Mouse (Mus musculus): Measurements from ENCODE around the gene Med19. TPM values are rescaled to one million over a fixed set of nuclear protein-coding genes. Genes with fewer than 3 reads are reported as not detected.

Med19 gene
- polyA plus RNA-seq (2012; fragmentation: generic; extraction: Trizol), result 10 to 100 TPM in 1 of 2 experiments, 1 to 10 TPM in 1; 9.8 to 18.9 TPM

DNA sequence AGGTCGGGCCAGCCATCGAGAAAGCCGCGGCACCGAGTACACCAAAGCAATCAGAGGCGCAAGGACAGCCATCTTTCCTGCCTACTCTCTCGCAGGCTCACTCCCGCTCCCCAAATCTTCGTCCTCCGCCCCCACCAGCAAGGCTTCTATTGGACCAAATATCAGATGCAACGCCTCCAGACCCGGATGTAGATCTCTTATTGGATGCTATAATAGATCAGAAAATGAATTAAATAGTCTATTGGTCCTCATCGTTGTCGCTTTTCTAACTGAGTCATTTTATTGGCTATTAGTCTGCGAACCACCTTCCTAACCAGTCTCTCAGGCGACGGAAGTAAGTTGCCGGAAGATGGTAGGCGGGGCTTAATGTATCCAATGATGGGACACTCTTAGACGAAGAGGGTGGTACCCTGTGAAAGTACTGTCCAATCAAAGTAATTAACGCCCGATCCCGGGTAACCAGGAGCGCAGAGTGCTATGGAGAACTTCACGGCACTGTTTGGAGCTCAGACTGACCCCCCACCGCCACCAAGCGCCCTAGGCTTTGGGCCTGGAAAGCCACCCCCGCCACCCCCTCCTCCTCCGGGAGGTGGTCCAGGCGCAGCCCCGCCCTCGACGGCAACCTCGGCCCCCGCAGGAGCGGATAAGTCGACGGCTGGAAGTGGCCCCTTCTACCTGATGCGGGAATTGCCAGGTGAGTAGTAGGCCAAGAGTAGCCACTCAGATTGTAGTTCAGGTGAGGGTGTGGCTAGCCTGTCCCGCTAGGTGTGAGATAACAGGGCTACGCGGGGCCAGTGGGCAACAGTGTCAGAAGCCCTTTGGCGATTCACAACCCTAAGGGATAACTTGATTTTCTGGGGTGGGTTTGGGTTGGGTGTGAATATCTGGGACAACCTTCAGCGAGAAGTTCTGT, at the start of gene Med19, which contains the start of gene Gm28635:
Gene Med19, plus strand, starts transcription at position 435 of the 913 bp plus-strand sequence.
Gene Gm28635, minus strand, starts transcription at position 74 of the 913 bp plus-strand sequence.

GRCm38 (mm10) chr2:84650464-84651195, 27.6 kb upstream of the Med19 start, which contains the start of gene Ctnnd1:
Gene Ctnnd1 (minus strand): TSS chr2:84650765.

DNA sequence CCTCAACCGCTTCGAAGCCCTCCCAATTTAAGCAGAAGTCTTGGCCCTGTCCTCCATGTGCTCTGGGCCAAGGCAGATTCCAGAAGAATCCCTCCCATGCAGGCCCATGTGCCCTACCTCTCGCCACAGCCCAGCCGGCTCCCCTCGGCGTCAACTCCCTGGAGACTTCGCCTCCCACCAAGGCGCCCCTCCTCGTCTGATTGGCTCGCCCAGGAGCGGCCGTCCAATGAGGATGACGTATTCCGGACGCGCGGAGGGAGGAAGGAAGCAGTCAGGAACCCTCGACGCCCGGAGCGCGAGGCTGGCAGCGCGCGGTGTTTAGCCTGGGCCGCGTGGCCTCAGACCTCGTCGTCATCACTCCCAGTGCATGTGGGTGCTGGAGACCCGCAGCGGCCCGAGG, 19.4 kb upstream of the Med19 start, which contains the start of gene Btbd18:
Gene Btbd18, plus strand, starts transcription at position 274 of the 400 bp plus-strand sequence.

GRCm38 (mm10) chr2:84670569-84670933, 7.7 kb upstream of the Med19 start, which contains the start of gene Selenoh:
Gene Selenoh (minus strand): TSS chr2:84670770.

DNA sequence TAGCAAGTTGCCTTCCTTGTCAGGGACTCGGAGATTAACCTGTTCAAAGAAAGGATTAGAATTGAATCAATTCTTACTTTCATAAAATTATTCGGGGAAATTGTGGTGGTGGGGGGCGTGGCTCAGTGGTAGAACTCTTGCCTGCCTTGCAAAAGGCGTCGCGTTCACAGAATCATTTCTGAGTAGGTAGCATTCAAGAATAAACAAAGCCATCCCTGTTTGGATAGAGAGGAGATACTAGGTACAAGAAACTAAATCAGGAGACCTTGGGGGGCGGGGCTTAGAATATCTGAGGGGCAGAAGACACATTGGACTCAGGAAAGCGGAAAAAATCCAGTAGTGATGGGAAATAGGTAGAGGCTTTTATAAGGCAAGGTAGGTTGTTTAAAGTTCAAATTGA, 814 bp downstream of the Med19 start, which contains the start of gene Tmx2:
Gene Tmx2, minus strand, starts transcription at position 125 of the 400 bp plus-strand sequence.

GRCm38 (mm10) chr2:84714811-84715561, 36.8 kb downstream of the Med19 start, which contains the start of gene Zdhhc5:
Gene Zdhhc5 (minus strand): TSS chr2:84715180.

GRCm38 (mm10) chr2:84727172-84727858, 49.1 kb downstream of the Med19 start, which contains the start of gene Clp1:
Gene Clp1 (minus strand): TSS chr2:84727350.

GRCm38 (mm10) chr2:84733579-84734300, 55.5 kb downstream of the Med19 start, which contains the start of gene Ypel4:
Gene Ypel4 (plus strand): TSS chr2:84734058.

Other genes starting within 250 kb of the Med19 start
- gene Tfpi, start 201.6 kb upstream of the Med19 start, polyA plus RNA-seq (2012; fragmentation: generic; extraction: Trizol), result 10 to 100 TPM in 1 of 2 experiments, 1 to 10 TPM in 1; 1.2 to 17.3 TPM
- 10 to 100 TPM in 1 of 2 experiments, 1 to 10 TPM in 1; 6.2 to 55.8 TPM for gene Ctnnd1, start 27.6 kb upstream of the Med19 start, polyA plus RNA-seq (2012; fragmentation: generic; extraction: Trizol)
- under 1 TPM; 0.09 TPM for gene Btbd18, start 19.3 kb upstream of the Med19 start, polyA plus RNA-seq (2012; fragmentation: generic; extraction: Trizol)
- 100 to 1,000 TPM; 317 to 435 TPM for gene Selenoh, start 7.6 kb upstream of the Med19 start, polyA plus RNA-seq (2012; fragmentation: generic; extraction: Trizol)
- not detected for gene Gm28635, start 361 bp upstream of the Med19 start, polyA plus RNA-seq (2012; fragmentation: generic; extraction: Trizol)
- 10 to 100 TPM; 13.4 to 61.9 TPM for gene Tmx2, start 738 bp downstream of the Med19 start, polyA plus RNA-seq (2012; fragmentation: generic; extraction: Trizol)
- gene Zdhhc5, start 36.8 kb downstream of the Med19 start, polyA plus RNA-seq (2012; fragmentation: generic; extraction: Trizol), result 10 to 100 TPM in 1 of 2 experiments, 1 to 10 TPM in 1; 4.3 to 26.8 TPM
- 1 to 10 TPM; 2.2 to 6.6 TPM for gene Clp1, start 48.9 kb downstream of the Med19 start, polyA plus RNA-seq (2012; fragmentation: generic; extraction: Trizol)
- gene Ypel4, start 55.7 kb downstream of the Med19 start, polyA plus RNA-seq (2012; fragmentation: generic; extraction: Trizol), result 1 to 10 TPM in 1 of 2 experiments, under 1 TPM in 1; 0.47 to 8.6 TPM
- 1 to 10 TPM; 7.2 to 8.3 TPM for gene Gm19426, start 65.3 kb downstream of the Med19 start, polyA plus RNA-seq (2012; fragmentation: generic; extraction: Trizol)
- gene Serping1, start 97.0 kb downstream of the Med19 start, polyA plus RNA-seq (2012; fragmentation: generic; extraction: Trizol), result under 1 TPM; 0.06 to 0.91 TPM
- gene Ube2l6, start 120.4 kb downstream of the Med19 start, polyA plus RNA-seq (2012; fragmentation: generic; extraction: Trizol), result 10 to 100 TPM; 19.6 to 59.5 TPM
- gene Smtnl1, start 144.2 kb downstream of the Med19 start, polyA plus RNA-seq (2012; fragmentation: generic; extraction: Trizol), result under 1 TPM; 0.02 TPM
- gene Timm10, start 148.6 kb downstream of the Med19 start, polyA plus RNA-seq (2012; fragmentation: generic; extraction: Trizol), result 10 to 100 TPM; 24.3 to 35.2 TPM
- gene Slc43a1, start 160.4 kb downstream of the Med19 start, polyA plus RNA-seq (2012; fragmentation: generic; extraction: Trizol), result under 1 TPM; 0.01 to 0.04 TPM
- gene Rtn4rl2, start 208.3 kb downstream of the Med19 start, polyA plus RNA-seq (2012; fragmentation: generic; extraction: Trizol), result 1 to 10 TPM in 1 of 2 experiments, under 1 TPM in 1; 0.43 to 7.1 TPM

All from C3H10T1/2 (cell line).